Comparison of ENCODE assay signal across 26 mouse cellular contexts in the genomic region with DNA sequence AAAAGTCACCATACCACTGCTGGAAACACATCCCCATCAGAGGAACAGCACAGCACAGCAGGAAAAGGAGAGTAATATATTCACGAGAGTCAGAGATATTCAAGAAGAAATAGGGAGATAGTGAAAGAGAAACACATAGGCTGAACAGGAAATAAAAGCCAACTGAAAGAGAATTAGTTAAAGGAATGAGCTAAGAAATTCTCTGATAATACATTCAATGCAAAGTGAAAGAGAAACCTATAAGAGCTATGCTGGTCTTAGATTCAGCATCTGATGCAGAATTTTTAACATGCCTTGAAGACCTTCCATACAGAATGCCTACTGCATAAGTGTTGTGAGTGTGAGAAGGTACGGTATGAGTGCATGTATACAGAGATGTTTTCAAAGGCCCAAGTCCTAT.
"Had no signal": no experiment of that assay in that cellular context is flagged by ENCODE, and none has a peak within 500 bp of the region (broad histone marks: within the 10 kb centered on the region; RNA-seq: fewer than 3 reads in every experiment).

No protein-coding gene starts in this region.

- H3K27ac ChIP-seq: heart, adult 2 months; heart, embryonic 13.5 days; heart, embryonic 15.5 days; hindbrain, embryonic 13.5 days; hindbrain, embryonic 15.5 days; hindbrain, postnatal 0 days; layer of hippocampus, adult 2 months; limb, embryonic 13.5 days; limb, embryonic 15.5 days; liver, embryonic 12.5 days; liver, embryonic 14.5 days had no signal

- H3K36me3 ChIP-seq: heart, embryonic 13.5 days; heart, embryonic 15.5 days; hindbrain, embryonic 13.5 days; hindbrain, embryonic 15.5 days; limb, embryonic 13.5 days; limb, embryonic 15.5 days; liver, embryonic 12.5 days had no signal

- H3K4me3 ChIP-seq: heart, adult 2 months; heart, embryonic 13.5 days; heart, embryonic 15.5 days; hindbrain, embryonic 13.5 days; hindbrain, embryonic 15.5 days; layer of hippocampus, adult 2 months; limb, embryonic 13.5 days; limb, embryonic 15.5 days; liver, embryonic 12.5 days had no signal

- DNase-seq: gastrocnemius, postnatal 14 days; gastrocnemius, postnatal 36 days; heart, adult 11 months; heart, adult 2 months; heart, postnatal 14 days; heart, postnatal 36 days; kidney, adult 18-20 months; kidney, adult 8-10 months; kidney, postnatal 10 days; kidney, postnatal 25 days; kidney, postnatal 4 days; layer of hippocampus, adult 9-11 months; layer of hippocampus, postnatal 36 days; left cerebral cortex, postnatal 4 days had no signal

- H3K27me3 ChIP-seq: hindbrain, embryonic 13.5 days; hindbrain, embryonic 15.5 days; limb, embryonic 13.5 days; limb, embryonic 15.5 days had no signal

- H3K9me3 ChIP-seq: heart, embryonic 13.5 days; heart, embryonic 15.5 days; hindbrain, embryonic 13.5 days; hindbrain, embryonic 15.5 days; limb, embryonic 13.5 days; limb, embryonic 15.5 days; liver, embryonic 12.5 days had no signal

- ATAC-seq: hindbrain, postnatal 0 days; intestine, postnatal 0 days; liver, embryonic 12.5 days had no signal

- H3K4me2 ChIP-seq: heart, embryonic 11.5 days; heart, embryonic 13.5 days; heart, embryonic 15.5 days; hindbrain, embryonic 13.5 days; hindbrain, embryonic 15.5 days; limb, embryonic 13.5 days; limb, embryonic 15.5 days; liver, embryonic 12.5 days had no signal

- H3K9ac ChIP-seq: heart, embryonic 13.5 days; heart, embryonic 15.5 days; hindbrain, embryonic 13.5 days; hindbrain, embryonic 15.5 days; limb, embryonic 13.5 days; limb, embryonic 15.5 days; liver, embryonic 12.5 days; liver, embryonic 14.5 days had no signal

- H3K4me1 ChIP-seq: heart, embryonic 13.5 days; heart, embryonic 15.5 days; hindbrain, embryonic 15.5 days had no signal
